ENCODE assay signal across 8 mouse cellular contexts in the genomic region with DNA sequence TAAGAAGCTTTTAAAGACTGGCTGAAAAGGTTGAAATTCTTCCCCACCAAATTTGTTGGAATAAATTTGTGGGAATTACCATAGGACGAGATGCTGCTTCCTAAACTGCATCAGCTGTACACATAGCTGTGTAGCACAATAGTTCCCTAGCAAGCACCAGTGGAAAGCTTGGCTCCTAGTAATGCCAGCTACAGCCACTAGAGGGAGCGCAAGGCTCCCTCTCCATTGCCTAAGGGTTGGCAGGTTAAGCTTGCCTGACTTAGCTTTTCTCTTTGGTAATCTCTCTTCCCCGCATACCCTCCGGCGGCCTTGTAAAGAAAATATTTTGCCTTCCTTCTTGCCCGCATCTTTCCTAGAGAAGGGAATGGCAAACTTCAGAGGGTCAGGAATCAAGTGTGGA.
DNase-seq lines count a peak whose midpoint lies in the region; ATAC-seq and TF ChIP-seq lines count a peak whose summit lies in the region.

No protein-coding gene starts in this region.

- peaks cover 16% of the 10 kb centered on the region for H3K4me1 ChIP-seq in forebrain, embryonic 15.5 days
- peaks cover 19% of the 10 kb centered on the region for H3K4me1 ChIP-seq in hindbrain, embryonic 13.5 days (replicated peaks)

- H3K36me3 ChIP-seq in forebrain, embryonic 15.5 days: peaks cover 3% of the 10 kb centered on the region; the same call in 1 of the 2 replicates
- H3K36me3 ChIP-seq in hindbrain, embryonic 13.5 days: peaks cover 30% of the 10 kb centered on the region

- no peak overlapping the region for H3K9ac ChIP-seq in forebrain, embryonic 15.5 days (replicated peaks)
- no peak overlapping the region for H3K9ac ChIP-seq in hindbrain, embryonic 13.5 days

- CTCF ChIA-PET in Patski (lab: Charles Lee): interaction anchor here (0.6 to 3.7 kb wide), 28 partner anchors 9 to 165 kb away, joined by 3 to 66 read pairs (median 5); no protein-coding TSS in a partner anchor

- H3K27me3 ChIP-seq in Patski: no peaks in the 10 kb centered on the region
- no peaks in the 10 kb centered on the region for H3K27me3 ChIP-seq in forebrain, embryonic 15.5 days
- H3K27me3 ChIP-seq in hindbrain, embryonic 13.5 days: no peaks in the 10 kb centered on the region

- WGBS in forebrain, embryonic 15.5 days: 9% methylated on average over 6 of the region's 6 CpGs
- 21% methylated on average over 6 of the region's 6 CpGs for WGBS in hindbrain, embryonic 13.5 days

- H3K4me2 ChIP-seq in forebrain, embryonic 15.5 days (replicated peaks): no peak overlapping the region
- H3K4me2 ChIP-seq in hindbrain, embryonic 13.5 days: no peak overlapping the region

- H3K4me3 ChIP-seq in forebrain, embryonic 15.5 days: no peak overlapping the region
- H3K4me3 ChIP-seq in hindbrain, embryonic 13.5 days: no peak overlapping the region

- peak; percentile 98 for TF ChIP-seq CTCF in Patski (IDR thresholded peaks at IDR 0.05)

- H3K9me3 ChIP-seq in forebrain, embryonic 15.5 days: no peaks in the 10 kb centered on the region
- no peaks in the 10 kb centered on the region for H3K9me3 ChIP-seq in hindbrain, embryonic 13.5 days

- in situ Hi-C loops in Patski (cut with MboI; ENCODE audit: low pct_unique_long_range_greater_than_20kb): no loop called here

- POLR2A ChIA-PET in Patski (lab: Charles Lee): interaction anchor here (1.0 to 1.1 kb wide), 2 partner anchors 10 to 152 kb away, joined by 3 read pairs; no protein-coding TSS in a partner anchor

- peak; percentile 78 for ATAC-seq in Patski
- ATAC-seq in forebrain, embryonic 15.5 days (replicated peaks): peak; percentile 85
- peak; percentile 78 for ATAC-seq in hindbrain, embryonic 13.5 days (ENCODE audit: low FRiP score)

- DNase-seq in Patski (ENCODE audit: low read depth, low spot score): no peak
- DNase-seq in cerebellum, adult 11-12 months: peak; percentile 74
- DNase-seq in layer of hippocampus, adult 9-11 months: peak; percentile 75
- DNase-seq in lung, postnatal 25 days (ENCODE audit: low spot score): peak; percentile 84
- peak; percentile 68 for DNase-seq in retina, postnatal 7 days (ENCODE audit: low read depth, low spot score)
- peak; percentile 84 for DNase-seq in thymus, postnatal 4 days

- peak overlapping the region; percentile 31 for H3K27ac ChIP-seq in forebrain, embryonic 15.5 days (replicated peaks)
- H3K27ac ChIP-seq in hindbrain, embryonic 13.5 days: no peak overlapping the region
